Mouse (Mus musculus): ENCODE results near the gene Nr1h4.

The Nr1h4 gene

DNA sequence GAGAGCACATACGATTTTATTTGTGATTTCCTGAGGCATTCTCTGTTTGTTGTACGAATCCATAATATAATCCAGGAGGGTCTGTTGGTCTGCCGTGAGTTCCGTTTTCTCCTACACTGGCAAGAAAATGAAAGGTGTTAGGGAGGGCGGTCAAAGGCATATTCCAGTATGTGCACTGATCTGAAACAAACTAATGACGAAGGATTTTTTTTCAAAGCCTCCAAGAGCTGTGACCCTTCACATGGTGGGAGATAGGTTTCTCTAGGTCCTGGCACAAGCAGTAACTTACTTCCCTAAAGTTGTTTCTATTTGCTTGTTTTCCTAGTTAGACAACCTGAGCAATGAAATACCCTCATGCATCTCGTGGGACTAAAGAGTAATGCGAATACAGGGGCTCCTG, 54.6 kb downstream of the Nr1h4 start:
- no peak for DNase-seq

DNA sequence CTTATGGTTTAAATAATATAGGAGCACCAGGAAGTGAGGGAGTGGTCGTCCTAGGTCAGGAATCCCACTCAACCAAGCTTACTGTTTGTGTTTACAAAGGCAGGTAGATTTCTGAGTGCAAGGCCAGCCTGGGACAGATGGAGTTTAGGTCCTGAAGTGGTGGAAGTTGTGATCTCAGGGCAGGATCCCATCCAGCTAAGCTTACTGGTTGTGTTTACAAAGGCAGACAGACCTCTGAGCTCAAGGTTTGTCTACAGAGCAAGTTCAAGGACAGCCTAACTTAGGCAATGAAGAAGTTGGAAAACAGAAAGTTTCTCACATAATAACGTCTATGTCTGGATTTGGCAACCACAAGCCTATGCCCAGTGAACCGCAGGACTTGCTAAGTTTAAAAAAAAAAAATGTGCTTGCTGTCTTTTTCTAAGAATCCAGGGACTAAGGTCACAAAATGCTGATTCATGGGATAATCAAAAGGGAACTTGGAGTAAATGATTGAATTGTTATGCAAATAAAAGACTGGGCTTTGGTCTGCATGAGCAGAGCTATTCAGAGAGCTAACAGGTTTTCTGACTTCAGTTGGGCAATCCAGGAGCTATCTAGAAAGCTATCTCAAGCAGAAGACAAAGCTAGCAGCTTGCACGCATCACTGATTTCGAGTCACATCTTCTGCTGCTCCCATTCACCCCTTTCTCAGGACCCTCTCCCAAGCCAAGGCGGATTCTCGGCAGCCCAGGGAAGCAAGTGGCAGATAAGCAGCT, 62.6 kb downstream of the Nr1h4 start:
- DNase-seq, result no peak

- no peak for DNase-seq
Measured at GRCm38 (mm10) chr10:89464760-89465405, 68.5 kb downstream of the Nr1h4 start.

DNA sequence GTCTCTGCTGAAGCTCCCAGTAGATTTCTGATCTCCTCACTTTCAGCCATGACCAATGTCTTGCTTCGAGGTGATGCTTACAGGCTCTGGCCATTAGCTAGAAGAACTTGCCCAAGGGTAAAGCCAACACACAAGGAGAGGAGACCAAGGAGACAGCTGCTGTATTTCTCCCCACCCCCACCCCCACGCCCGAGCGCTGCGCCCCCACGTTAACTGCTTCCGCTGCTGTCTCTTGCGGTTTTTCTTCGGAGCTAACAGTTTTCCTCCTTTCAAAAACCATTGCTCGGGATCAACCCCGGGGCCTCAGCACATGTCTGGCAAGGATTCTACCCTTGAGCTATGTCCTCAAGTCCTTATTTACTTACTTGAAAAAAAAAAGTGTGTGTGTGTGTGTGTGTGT, 70.5 kb downstream of the Nr1h4 start:
- no peak for DNase-seq

- peak; percentile 88 to 92 for DNase-seq
Measured at GRCm38 (mm10) chr10:89461856-89462507, 71.4 kb downstream of the Nr1h4 start.

DNA sequence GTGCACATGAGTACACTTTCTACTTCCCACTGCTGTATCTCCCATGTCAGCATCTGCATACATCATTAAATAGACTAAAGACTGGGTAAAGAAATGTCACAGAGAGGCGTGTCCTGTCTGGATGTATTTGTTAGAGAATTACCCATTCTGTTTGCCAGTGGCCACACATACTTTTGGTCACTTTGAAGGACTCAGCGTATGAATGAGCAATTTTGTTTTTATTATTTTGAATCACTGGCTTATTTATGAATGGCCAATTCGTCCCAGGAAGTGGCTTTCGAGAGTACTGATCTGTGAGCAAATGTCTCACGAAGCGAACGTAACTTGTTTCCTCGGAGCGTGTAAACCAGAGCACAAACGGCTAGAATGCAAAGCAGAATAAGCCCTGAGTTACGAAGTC, 72.4 kb downstream of the Nr1h4 start:
- no peak for DNase-seq

- DNase-seq, result no peak
Measured at GRCm38 (mm10) chr10:89458770-89459169, 74.6 kb downstream of the Nr1h4 start.

DNA sequence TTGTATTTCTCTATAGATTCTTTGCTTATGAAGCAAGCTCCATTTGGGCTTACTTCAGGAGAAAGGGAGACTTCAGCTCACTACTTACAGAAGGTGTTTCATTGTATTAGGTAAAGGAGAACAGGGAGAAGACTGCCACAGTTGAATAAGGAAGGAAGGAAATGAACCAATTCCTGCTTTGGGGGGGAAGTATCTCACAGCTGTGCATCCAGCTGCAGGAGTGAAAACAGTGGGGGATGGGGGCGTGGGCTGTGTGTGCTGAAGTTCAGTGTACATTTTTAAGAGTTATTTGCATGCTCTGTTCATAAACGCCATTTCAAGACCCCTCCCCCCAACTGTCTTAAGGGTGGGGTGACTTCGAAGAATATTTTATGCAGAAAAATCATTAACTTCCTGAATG, 79.6 kb downstream of the Nr1h4 start:
- no peak for DNase-seq

DNA sequence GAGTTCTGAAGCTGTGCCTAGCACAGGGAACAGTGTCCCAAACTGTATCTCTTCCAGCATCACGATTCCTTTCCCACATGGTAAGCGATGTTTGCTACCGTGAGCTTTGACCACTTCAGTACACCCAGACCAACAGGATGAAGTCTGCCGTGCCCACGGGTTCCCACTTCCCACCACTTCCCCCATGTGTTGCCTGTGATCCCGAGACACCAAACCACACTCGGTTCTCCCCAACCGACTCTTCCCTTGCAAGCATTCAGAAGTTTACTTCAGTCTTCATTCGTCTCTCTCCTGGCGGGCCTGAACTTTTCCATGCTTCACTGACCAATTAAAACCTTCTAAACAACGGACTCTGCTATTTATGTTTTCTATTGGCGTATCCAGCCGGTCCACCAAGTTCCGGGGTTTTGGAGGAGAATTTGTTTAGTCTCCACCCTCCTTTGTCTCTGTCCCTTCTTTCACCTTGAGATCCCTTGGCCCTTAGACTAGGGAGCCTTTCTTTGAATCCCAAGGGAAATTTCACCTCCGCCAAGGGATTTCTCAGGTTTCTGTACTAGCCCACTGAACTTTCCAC, 80.2 kb downstream of the Nr1h4 start:
- DNase-seq, result no peak

DNA sequence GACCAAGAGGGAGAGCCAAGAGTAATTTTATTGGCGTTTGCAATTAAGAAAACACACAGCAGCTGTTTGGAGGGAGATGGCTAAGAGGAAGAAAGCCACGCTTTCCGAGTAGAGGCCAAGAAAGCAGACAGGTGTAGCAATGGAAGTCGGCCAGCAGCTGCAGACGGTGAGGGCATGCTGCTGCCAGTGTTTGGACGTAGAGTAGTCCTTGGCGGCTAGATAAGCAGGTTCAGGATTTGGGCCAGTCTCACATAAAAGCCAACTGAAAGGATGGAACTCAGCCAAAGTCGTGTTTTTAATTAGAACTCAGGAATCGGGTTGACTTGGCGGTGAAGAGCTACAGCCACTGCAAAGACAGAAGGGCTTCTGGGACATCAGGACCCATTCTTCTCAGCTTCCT, 83.0 kb downstream of the Nr1h4 start:
- peak; percentile 88 to 90 for DNase-seq

- no peak for DNase-seq
Measured at GRCm38 (mm10) chr10:89444381-89444780, 89.0 kb downstream of the Nr1h4 start.

DNA sequence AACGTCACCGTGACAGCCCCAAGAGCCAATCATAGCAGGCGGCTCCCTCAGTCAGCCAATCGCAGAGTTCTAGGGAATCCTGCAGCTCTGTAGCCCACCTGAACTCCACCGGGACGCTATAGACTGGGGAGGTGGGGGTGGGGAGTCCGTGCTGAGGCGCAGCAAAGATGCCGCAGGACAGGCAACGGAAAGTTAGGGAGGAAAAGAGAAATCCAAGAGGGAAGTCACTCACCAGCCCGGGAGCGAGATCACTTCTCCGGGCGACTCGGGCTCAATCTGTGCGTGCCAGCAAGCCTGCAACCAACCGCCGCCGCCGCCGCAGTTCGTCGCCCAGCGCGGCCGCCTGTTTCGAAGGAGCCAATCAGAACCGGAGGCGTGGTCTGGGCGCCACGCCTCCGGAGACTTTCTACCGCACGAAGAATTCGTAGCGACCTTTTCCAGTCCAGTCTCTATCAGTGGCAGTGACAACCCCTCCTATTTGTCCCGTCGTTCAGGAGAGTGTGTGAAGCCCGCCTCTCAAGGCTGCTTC, 89.7 kb downstream of the Nr1h4 start, which contains the start of gene Gas2l3:
TSS of gene Gas2l3 (minus strand) at position 345 of the 529 bp plus-strand sequence.
- peak; percentile 91 to 92 for DNase-seq

DNA sequence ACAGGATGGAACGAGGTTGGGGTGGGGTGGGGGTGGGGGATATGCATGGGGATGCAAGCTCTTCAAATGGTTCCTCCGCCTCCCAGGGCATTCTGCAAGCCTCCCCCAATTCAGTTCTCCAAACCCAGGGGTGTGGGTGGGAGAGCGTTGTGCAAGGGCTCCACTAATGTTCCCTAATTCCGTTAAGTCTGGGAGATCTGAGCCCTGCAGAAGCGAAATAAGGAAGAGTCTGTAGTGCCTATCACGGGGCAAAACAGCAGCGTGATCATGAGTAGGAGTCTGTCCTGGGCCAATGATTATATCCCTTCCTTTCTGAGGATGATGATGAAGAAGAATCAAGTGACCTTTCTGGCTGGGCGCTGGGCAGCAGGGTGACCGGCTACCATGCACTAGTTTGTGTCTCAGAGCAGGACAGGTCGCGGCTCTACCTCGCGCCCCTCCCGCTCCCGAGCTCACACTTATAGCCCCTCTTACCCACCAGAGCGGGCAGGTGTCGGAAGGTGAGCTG, 90.2 kb downstream of the Nr1h4 start:
- no peak for DNase-seq

DNA sequence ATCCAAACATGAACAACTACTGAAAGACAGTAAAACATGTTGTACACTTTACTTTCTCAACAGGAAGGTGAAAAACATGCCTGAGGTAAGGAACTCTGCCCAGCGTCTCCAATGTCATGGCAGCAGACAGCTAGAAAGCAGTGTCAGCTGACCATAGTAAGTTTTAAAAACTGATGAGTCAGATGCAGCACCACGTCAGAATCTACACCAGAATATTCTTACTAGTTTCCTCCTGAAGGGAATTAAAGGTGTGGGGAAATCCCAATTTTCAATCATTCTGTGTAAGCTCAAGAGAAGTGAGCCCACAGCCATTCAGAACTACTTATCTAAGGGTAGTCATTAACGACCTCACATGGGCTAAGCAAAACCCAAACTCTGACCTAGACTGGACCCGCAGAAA, 90.7 kb downstream of the Nr1h4 start:
- DNase-seq, result no peak

- DNase-seq, result no peak
Measured at GRCm38 (mm10) chr10:89441961-89442360, 91.4 kb downstream of the Nr1h4 start.

DNA sequence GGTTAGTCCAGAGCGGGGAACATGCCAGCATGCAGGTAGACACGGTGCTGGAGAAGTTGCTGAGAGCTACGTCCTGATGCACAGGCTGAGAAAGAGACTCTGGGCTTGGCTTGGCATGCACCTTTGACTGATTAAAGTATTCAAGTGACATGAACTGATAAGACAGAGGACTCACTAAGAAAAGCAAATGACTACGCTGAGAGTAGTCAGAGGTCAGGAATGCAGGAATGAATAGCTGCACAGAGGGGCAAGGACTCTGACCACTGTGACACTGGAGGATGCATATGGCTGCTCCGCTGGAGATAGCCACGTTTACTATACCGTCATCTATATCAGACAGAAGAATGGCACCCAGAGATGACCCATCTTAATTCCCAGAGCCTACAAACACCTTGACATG, 94.0 kb downstream of the Nr1h4 start:
- no peak for DNase-seq

DNA sequence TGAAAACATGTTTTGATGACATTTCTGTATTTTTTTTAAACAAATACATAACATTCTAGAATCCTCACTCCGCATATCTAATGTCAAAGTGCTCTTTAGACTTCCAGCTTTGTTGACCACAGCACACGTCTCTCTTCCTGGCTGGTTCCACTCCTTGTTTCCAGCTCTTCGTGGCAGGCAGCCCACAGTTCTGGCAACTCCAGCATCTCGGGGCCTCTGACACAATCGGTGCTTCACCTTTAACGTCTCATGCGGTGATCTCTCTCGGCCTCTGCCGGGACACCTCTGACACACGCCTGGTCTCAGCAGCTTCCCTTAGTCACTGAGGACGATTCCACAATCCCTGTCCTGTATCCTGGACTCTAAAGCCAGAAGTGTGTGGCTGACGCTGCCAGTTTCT, 95.4 kb downstream of the Nr1h4 start:
- peak; percentile 61 to 68 for DNase-seq

GRCm38 (mm10) chr10:89437472-89437871, 95.9 kb downstream of the Nr1h4 start:
- no peak for DNase-seq

GRCm38 (mm10) chr10:89435920-89436319, 97.5 kb downstream of the Nr1h4 start:
- DNase-seq, result peak; percentile 44 to 64

DNA sequence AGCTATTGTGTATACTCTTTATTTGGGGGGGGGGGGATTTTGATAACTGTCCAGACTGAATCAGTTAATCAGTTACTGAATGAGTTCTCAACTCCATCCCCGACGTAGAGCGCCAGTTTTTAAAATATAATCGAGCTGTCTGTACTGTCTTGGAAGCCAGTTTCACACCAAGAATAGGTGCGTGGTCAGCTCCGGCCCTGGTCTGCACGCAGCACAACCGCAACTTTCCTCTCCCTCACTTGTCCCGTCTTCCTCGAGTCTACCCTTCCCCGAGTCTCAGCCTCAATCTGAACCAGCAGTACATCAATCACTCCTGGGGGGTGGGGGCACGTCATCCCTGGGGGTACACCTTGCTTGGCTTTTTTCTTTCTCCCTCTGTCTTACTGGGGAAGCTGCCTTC, 98.0 kb downstream of the Nr1h4 start:
- no peak for DNase-seq

DNA sequence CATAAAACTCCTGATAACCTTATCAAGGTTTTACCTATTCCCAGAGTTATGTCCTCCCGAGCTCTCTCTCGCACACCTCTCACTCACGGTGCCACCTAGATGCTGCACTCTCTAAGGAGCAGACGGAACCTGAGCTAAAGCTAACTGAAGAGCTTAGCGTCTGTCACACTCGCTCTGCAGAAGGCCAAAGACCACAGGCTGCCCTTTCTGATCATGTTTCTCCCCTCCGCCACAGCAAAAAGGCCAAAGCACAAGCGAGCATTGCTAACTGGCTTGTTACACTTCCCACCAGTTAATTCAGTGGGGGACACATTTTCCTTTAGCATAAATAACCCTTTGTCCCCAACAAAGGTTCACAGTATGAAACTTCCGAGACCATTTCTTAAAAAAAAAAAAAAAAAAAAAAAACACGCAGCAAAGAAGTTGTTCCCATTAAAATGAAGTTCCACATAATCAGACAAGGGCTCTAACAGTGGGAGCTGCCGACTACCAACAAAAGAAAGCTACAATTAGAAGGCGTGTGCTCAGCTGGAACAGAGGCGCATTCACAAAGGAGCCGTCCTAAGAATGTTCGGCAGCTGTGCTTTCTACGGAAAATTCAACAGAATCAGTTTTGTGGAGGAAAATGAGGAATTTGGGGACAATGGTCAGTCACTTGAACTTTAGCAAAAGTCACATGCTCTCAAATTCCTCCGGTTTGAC, 98.7 kb downstream of the Nr1h4 start:
- no peak for DNase-seq

GRCm38 (mm10) chr10:89432743-89433142, 100.6 kb downstream of the Nr1h4 start:
- no peak for DNase-seq

Data from cerebellum, postnatal 10 days (tissue).